Mouse (Mus musculus) heart, embryonic 13.5 days (tissue): ENCODE results near the gene Bmp8a. TPM values are rescaled to one million over a fixed set of nuclear protein-coding genes. Genes with fewer than 3 reads are reported as not detected.
A peak's percentile ranks its signal among the peaks of the same experiment; 100 is the strongest.
"Not testable (repeated sequence)": the region's sequence is repeated elsewhere in the genome, so short reads cannot be mapped to it uniquely, and the experiment has no call there.

Experiments used
- ATAC-seq: fragments of 200-750 bp; cut with Nextera tagmentation; 2 replicates; pipeline ENCODE4 v1.8.0; 2017; ENCODE audit warnings: moderate TSS enrichment; ENCODE audit not compliant: insufficient number of reproducible peaks, low FRiP score, low TSS enrichment; ENCODE audit errors: extremely low read depth
- H3K27ac ChIP-seq: fragments of 300-500 bp; sonication (generic); replicated peaks from 2 replicates; pipeline ENCODE4 v1.5.1; 2015; ENCODE audit warnings: moderate library complexity, mild to moderate bottlenecking, inconsistent platforms
- H3K27me3 ChIP-seq: fragments of 300-500 bp; sonication (generic); replicated peaks from 2 replicates; pipeline ENCODE4 v1.6.1; 2015; ENCODE audit warnings: mild to moderate bottlenecking, inconsistent platforms
- H3K36me3 ChIP-seq: fragments of 300-500 bp; sonication (generic); 2 replicates; pipeline ENCODE4 v1.6.1; 2015; ENCODE audit warnings: mild to moderate bottlenecking, inconsistent platforms
- H3K4me1 ChIP-seq: fragments of 300-500 bp; sonication (generic); 2 replicates; pipeline ENCODE4 v1.6.1; 2015; ENCODE audit warnings: inconsistent platforms
- H3K4me2 ChIP-seq: fragments of 300-500 bp; sonication (generic); 2 replicates; pipeline ENCODE4 v1.6.1; 2015; ENCODE audit warnings: inconsistent platforms, mild to moderate bottlenecking, moderate library complexity
- H3K4me3 ChIP-seq: fragments of 300-500 bp; sonication (generic); 2 replicates; pipeline ENCODE4 v1.5.1; 2015; ENCODE audit warnings: moderate library complexity, mild to moderate bottlenecking, inconsistent platforms
- H3K9ac ChIP-seq: fragments of 300-500 bp; sonication (generic); 2 replicates; pipeline ENCODE4 v1.6.1; 2015; ENCODE audit warnings: inconsistent platforms, mild to moderate bottlenecking, moderate library complexity
- H3K9me3 ChIP-seq: fragments of 300-500 bp; sonication (generic); 2 replicates; pipeline ENCODE4 v1.6.1; 2016; ENCODE audit warnings: inconsistent platforms
- WGBS: fragments of 180-500 bp; shearing (Covaris S2); methylation state at CpG from one replicate; pipeline ENCODE4 v1.1.7; 2015; ENCODE audit warnings: mixed read lengths; 5-methylcytosine and 5-hydroxymethylcytosine counted together
- polyA plus RNA-seq: library from polyadenylated mRNA; unstranded; fragments of >200 nt; fragmentation: Nextera tagmentation; extraction: Ambion mirVana; gene quantifications from 2 replicates; pipeline ENCODE4 v1.2.1, GENCODE M21; 2015

Bmp8a gene
- polyA plus RNA-seq, 1 experiment from 2014 or later = 0.13 TPM

DNA sequence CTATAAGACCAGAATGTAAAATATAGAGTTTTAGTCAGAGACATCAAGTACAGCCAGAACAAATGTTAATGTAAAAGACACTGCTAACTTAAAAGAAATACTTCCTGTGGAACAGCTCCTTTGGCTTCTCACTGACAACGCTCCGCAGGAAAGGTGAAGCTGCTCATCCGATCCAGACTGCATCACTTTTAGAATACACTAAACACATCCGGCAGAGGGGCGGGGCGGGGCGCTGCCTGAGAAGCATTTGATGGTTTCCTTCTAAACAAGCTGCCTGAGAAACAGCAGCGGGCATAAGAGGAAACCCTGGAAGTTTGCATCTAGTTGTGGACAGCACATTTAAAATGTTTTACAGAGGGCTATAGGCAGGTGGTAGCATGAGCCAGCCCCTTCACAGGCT is 12.9 kb upstream of the Bmp8a start:
- Histone ChIP-seq H3K27me3 (no peaks in the 10 kb centered on the region), H3K4me2 (no peak overlapping the region), H3K9ac (no peak overlapping the region), H3K9me3 (no peaks in the 10 kb centered on the region; the same call in 1 of the 2 replicates), H3K4me3 (no peak overlapping the region), H3K4me1 (no peaks in the 10 kb centered on the region), H3K27ac (no peak overlapping the region), H3K36me3 (peaks cover 94% of the 10 kb centered on the region)
- no peak for ATAC-seq
- WGBS = 85% methylated on average over 8 of the region's 8 CpGs

DNA sequence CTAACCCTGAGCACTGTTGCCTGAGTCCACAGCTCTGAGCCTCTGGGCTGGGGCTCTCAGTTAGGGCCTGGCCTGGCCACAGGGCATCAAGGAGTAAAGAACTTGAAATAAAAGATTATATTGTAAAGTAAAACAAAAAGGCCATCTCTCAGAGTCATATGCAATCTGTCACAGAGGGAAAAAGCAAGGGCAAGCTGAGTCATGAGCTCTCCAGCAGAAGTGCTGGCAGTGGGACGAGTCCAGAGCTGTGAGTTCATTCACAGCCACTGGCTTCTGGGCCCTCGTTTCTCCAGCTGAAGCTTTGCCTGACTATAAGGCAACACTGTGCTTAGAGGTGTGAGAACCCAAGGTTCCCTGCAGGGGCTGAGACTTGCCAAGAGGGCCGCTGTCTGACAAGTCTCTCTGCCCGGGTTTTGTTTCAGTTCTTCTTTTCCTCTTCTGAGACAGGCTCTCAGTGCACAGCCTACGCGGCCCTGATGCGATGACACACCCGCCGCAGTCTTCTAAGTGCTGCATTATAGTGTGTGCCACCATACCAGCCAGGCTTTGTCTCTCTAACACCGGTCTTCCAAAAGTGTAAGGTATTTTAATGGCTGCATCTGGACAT is 10.3 kb upstream of the Bmp8a start:
- no peak overlapping the region for H3K9ac ChIP-seq
- H3K27ac ChIP-seq = no peak overlapping the region
- 73% methylated on average over 10 of the region's 10 CpGs for WGBS
- no peaks in the 10 kb centered on the region for H3K27me3 ChIP-seq
- no peak for ATAC-seq
- H3K4me1 ChIP-seq = no peaks in the 10 kb centered on the region
- no peaks in the 10 kb centered on the region; the same call in 1 of the 2 replicates for H3K9me3 ChIP-seq
- peaks cover 97% of the 10 kb centered on the region for H3K36me3 ChIP-seq
- no peak overlapping the region for H3K4me2 ChIP-seq
- H3K4me3 ChIP-seq = no peak overlapping the region

- Histone ChIP-seq H3K27me3 (peaks cover 55% of the 10 kb centered on the region), H3K4me1 (peaks cover 18% of the 10 kb centered on the region), H3K9ac (peak overlapping the region; percentile 73), H3K4me2 (peak overlapping the region; percentile 98), H3K27ac (no peak overlapping the region), H3K36me3 (peaks cover 5% of the 10 kb centered on the region), H3K4me3 (peak overlapping the region; percentile 64), H3K9me3 (no peaks in the 10 kb centered on the region)
- WGBS = 3% methylated on average over 6 of the region's 6 CpGs
- no peak for ATAC-seq
These were observed 378 bp upstream of the Bmp8a start for GRCm38 (mm10) chr4:123343471-123343789.

DNA sequence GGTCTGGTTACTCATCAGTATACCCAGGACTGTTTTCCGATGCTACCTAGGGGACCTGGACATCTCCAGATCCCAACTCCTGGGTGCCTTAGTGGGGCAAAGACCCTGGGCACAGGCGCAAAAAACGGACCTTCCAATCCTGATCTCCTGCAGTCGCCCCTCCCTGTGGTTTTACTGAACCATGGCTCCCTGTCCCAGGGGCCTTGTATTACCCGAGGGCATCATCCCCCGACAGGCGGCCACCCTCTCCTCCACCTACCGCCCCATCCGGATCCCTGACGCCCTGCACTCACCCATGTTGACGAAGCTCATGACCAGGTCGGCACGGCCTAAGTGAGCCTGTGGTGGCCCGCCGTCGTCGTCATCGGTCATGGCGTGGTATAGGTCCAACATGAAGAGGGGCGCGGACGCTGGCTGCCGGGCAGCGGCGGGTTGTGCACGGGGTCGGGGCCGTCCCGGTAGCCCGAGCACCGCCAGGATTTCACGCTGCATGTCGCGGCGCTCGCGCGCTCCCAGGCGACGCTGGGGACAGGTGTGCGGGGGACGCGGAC is 886 bp downstream of the Bmp8a start:
- H3K36me3 ChIP-seq = no peaks in the 10 kb centered on the region
- H3K4me2 ChIP-seq = peak overlapping the region; percentile 98
- H3K9ac ChIP-seq = peak overlapping the region; percentile 72
- H3K4me1 ChIP-seq = peaks cover 18% of the 10 kb centered on the region
- H3K27me3 ChIP-seq = peaks cover 56% of the 10 kb centered on the region
- WGBS = 3% methylated on average over 43 of the region's 43 CpGs
- ATAC-seq = peak; percentile 16; the same call in 1 of the 2 replicates
- H3K27ac ChIP-seq = no peak overlapping the region
- peak overlapping the region; percentile 64 for H3K4me3 ChIP-seq
- H3K9me3 ChIP-seq = no peaks in the 10 kb centered on the region

DNA sequence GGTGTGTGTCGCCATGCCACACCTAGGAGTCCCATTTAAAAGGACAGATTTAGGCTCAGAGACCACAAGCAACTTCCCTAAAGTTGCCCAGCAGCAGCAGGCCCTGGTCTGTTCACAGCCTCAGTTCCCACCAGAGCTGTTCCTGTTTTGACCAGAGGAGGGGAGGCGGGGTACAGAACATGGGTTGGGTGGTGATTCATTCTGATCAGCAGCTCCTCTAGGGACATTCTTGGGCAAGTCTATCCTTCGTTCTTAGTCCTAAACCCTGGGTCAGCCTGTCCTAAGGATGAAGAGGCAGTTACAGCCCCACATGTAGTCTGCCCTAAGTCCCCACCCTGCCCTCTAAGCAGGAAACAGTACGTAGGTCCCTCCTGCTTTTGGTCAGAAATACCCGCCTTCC is 2.8 kb downstream of the Bmp8a start:
- Histone ChIP-seq H3K9ac (no peak overlapping the region), H3K4me1 (peaks cover 18% of the 10 kb centered on the region), H3K4me2 (no peak overlapping the region), H3K27me3 (peaks cover 67% of the 10 kb centered on the region), H3K27ac (no peak overlapping the region), H3K9me3 (no peaks in the 10 kb centered on the region), H3K36me3 (no peaks in the 10 kb centered on the region), H3K4me3 (no peak overlapping the region)
- 58% methylated on average over 5 of the region's 5 CpGs for WGBS
- ATAC-seq = no peak

- no peaks in the 10 kb centered on the region for H3K36me3 ChIP-seq
- no peak overlapping the region for H3K27ac ChIP-seq
- no peak overlapping the region for H3K4me3 ChIP-seq
- H3K4me1 ChIP-seq = peaks cover 8% of the 10 kb centered on the region
- H3K9ac ChIP-seq = no peak overlapping the region
- 60% methylated on average over 4 of the region's 4 CpGs for WGBS
- no peak for ATAC-seq
- no peak overlapping the region for H3K4me2 ChIP-seq
- peaks cover 44% of the 10 kb centered on the region for H3K27me3 ChIP-seq
- 0 out of 2 replicates have a peak, but pooled peaks cover 6% of the 10 kb centered on the region for H3K9me3 ChIP-seq
These were observed 5.4 kb downstream of the Bmp8a start for GRCm38 (mm10) chr4:123337693-123338092.

- no peak overlapping the region for H3K4me2 ChIP-seq
- no peak overlapping the region for H3K27ac ChIP-seq
- H3K27me3 ChIP-seq = peaks cover 27% of the 10 kb centered on the region
- no peaks in the 10 kb centered on the region for H3K4me1 ChIP-seq
- H3K9ac ChIP-seq = no peak overlapping the region
- no peak for ATAC-seq
- H3K36me3 ChIP-seq = no peaks in the 10 kb centered on the region
- no peak overlapping the region for H3K4me3 ChIP-seq
- H3K9me3 ChIP-seq = 0 out of 2 replicates have a peak, but pooled peaks cover 7% of the 10 kb centered on the region
- 63% methylated on average over 14 of the region's 14 CpGs for WGBS
These were observed 7.1 kb downstream of the Bmp8a start for GRCm38 (mm10) chr4:123335796-123336585.

- ATAC-seq, H3K9me3 ChIP-seq, H3K4me2 ChIP-seq, H3K36me3 ChIP-seq, H3K9ac ChIP-seq, H3K27ac ChIP-seq, H3K4me1 ChIP-seq, H3K4me3 ChIP-seq: not testable (repeated sequence)
- 69% methylated on average over 10 of the region's 10 CpGs for WGBS
- peaks cover 20% of the 10 kb centered on the region for H3K27me3 ChIP-seq
These were observed 7.8 kb downstream of the Bmp8a start for GRCm38 (mm10) chr4:123335244-123335643.

GRCm38 (mm10) chr4:123334177-123334576 is 8.9 kb downstream of the Bmp8a start:
- 57% methylated on average over 3 of the region's 3 CpGs for WGBS
- H3K27me3 ChIP-seq = peaks cover 16% of the 10 kb centered on the region

DNA sequence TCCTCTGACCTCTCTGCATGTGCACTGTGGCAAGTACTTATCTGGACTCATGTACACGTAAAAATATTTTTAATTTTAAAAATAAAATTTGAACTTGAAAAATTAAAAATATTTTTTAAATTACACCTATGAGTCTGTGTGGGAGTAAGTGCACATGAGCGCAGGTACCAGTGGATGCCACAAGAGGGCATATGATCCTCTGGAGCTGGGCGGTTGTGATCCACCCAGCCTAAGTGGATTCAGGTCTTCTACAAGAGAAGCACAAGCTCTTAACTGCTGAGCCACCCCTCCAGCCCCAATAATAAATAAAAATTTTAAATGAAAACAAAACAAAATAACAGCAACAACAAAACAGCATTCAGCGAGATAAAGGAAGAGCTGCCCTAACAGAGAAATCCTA is 9.9 kb downstream of the Bmp8a start:
- WGBS = 91% methylated on average over 4 of the region's 4 CpGs
- Histone ChIP-seq H3K4me1 (no peaks in the 10 kb centered on the region), H3K36me3 (no peaks in the 10 kb centered on the region), H3K27ac (no peak overlapping the region), H3K9me3 (0 out of 2 replicates have a peak, but pooled peaks cover 7% of the 10 kb centered on the region), H3K4me2 (no peak overlapping the region), H3K4me3 (no peak overlapping the region), H3K9ac (no peak overlapping the region), H3K27me3 (peaks cover 10% of the 10 kb centered on the region)
- ATAC-seq = no peak

More at GRCm38 (mm10) chr4:123334177-123334576, 8.9 kb downstream of the Bmp8a start:
- Histone ChIP-seq H3K27ac (no peak overlapping the region), H3K4me3 (no peak overlapping the region), H3K9me3 (0 out of 2 replicates have a peak, but pooled peaks cover 7% of the 10 kb centered on the region), H3K4me2 (no peak overlapping the region), H3K36me3 (no peaks in the 10 kb centered on the region), H3K4me1 (no peaks in the 10 kb centered on the region), H3K9ac (no peak overlapping the region)
- no peak for ATAC-seq

GRCm38 (mm10) chr4:123331961-123332360 is 11.1 kb downstream of the Bmp8a start:
- H3K4me3 ChIP-seq, ATAC-seq, H3K4me2 ChIP-seq, H3K9ac ChIP-seq, H3K27ac ChIP-seq, H3K9me3 ChIP-seq, H3K36me3 ChIP-seq, H3K4me1 ChIP-seq: not testable (repeated sequence)
- peaks cover 13% of the 10 kb centered on the region for H3K27me3 ChIP-seq
- 88% methylated on average over 1 of the region's 1 CpGs for WGBS
